In genomic region chr7:100833859-100834258, GRCm38 (mm10) we compare ENCODE assay signal across 16 mouse cellular contexts.
"Had no signal": no experiment of that assay in that cellular context is flagged by ENCODE, and none has a peak within 500 bp of the region (broad histone marks: within the 10 kb centered on the region; RNA-seq: fewer than 3 reads in every experiment).

No protein-coding gene starts in this region.

- H3K4me3 ChIP-seq: neural tube, embryonic 13.5 days; neural tube, embryonic 15.5 days; stomach, embryonic 15.5 days had no signal

- H3K27ac ChIP-seq: neural tube, embryonic 13.5 days; neural tube, embryonic 15.5 days; stomach, embryonic 15.5 days; stomach, postnatal 0 days had no signal

- H3K27me3 ChIP-seq: neural tube, embryonic 13.5 days; neural tube, embryonic 15.5 days; stomach, embryonic 15.5 days had no signal

- H3K4me2 ChIP-seq: neural tube, embryonic 13.5 days; neural tube, embryonic 15.5 days; stomach, embryonic 15.5 days had no signal

- H3K4me1 ChIP-seq: neural tube, embryonic 13.5 days; neural tube, embryonic 15.5 days; stomach, embryonic 15.5 days had no signal

- H3K9me3 ChIP-seq: neural tube, embryonic 13.5 days; neural tube, embryonic 15.5 days; stomach, embryonic 15.5 days had no signal

- H3K9ac ChIP-seq: neural tube, embryonic 13.5 days; neural tube, embryonic 15.5 days; stomach, embryonic 15.5 days had no signal

- DNase-seq: retina, postnatal 1 day; right cerebral cortex, adult 18-20 months; right cerebral cortex, postnatal 14 days; right cerebral cortex, postnatal 25 days; right cerebral cortex, postnatal 4 days; spleen, adult 18-20 months; thymus, adult 18-20 months; thymus, adult 2 months; thymus, postnatal 14 days; thymus, postnatal 25 days; thymus, postnatal 36 days; thymus, postnatal 4 days had no signal
